Mouse (Mus musculus): ENCODE data around the gene Uox.

Uox gene

DNA sequence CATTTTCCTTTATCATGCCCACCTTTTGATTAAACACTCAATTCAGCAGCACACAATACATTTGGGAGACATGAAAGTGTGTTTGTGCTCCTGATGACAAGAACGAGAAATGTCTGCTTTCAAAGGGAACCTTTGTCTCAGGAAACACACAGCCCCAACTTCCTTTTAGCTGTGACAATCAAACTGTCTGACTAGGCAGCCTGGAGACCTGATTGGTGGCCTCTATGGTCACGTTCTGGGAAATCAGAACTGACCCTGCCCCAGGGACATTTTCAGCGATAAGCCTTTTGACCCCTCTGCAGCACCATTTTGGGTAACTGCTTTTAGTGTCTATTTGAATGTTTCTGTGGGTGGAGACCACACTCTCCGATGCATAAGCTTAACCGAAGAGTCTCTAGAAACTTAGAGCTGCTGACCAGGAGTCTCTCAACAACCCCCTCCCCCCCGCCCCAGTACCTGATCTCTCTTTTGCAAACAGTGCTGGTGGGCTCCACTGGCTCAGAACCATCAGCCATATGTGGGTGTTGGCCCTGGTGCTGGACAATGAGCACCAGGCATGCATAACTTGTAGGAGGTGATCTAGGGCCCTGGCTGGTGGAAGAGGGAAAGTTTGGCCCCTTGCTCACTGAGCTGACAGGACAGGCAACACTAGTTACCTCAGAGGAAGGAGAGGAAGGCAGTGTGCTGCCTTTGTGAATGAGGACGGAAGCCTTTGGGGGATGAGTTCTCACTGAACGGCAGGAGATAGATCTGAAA lies 58.2 kb downstream of the Uox start:
- no peak for DNase-seq

DNA sequence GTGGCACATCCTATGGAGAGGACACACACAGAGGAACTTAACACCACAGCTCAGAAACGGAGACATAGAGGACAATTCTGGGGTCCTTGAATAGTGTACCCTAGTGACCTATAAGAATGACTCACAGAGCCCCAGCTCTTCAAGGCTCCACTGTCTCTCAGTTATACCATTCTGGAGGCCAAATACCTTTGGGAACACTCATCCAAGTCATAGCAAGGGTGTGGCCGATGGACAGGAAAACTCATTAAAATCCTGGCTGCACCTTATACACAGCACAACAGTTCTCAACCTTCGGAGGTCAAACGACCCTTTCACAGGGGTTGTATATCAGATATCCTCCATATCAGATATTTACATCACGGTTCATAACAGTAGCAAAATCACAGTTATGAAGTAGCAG lies 62.3 kb downstream of the Uox start:
- DNase-seq: no peak

DNA sequence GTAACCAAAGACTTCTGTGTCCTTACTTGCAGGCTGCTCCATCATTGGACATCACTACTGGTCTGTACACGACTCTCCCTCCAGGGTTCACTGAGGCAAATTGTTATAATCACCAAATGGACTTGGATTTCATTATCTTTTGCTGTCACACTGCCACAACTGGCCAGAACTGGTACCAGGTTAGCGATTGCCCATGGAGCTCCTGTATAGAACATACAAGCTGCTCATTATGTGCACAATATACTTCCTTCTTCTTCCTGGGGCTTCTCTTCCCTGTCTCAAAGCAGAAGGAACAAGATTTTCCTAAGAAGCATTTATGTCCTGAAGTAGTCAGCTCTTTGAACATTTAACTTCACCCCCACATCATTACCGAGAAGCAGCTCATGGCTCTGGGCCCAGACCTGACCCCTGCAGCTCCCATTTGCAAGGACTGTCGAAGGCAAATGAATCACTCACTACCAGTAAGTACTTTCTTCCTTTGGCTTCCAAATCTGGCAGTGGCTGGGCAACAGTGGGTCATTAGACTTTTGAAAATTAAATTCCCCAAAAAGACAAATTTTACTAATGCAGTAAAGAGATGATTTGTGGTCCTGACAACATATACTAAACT lies 71.7 kb downstream of the Uox start:
- no peak for DNase-seq

DNA sequence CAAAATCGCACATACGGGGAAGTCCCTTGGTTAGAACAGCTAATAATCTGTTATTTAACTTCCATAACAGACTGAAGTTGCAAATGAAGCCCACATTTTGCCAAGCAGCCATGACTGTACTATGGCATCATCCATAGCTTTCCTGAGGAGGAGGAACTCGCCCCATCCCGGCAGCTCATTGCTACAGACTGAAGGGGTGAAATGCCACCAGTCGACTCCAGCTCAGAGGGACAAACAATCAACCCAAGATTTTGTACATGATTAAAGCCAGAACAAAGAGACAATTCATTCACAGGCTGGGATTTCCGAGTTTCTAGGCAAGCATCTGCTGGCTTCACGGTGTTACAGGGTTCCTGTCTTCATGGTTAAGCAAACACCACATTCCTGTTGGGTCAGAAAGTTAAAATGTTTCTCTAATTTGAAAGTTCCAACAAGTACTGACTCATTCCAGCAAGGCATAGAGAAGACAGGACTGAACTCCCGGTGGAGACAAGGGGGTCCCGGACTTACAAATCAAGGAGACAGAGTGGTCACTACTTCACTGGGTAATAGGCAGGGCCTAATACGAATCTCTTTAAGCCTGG lies 79.2 kb downstream of the Uox start:
- no peak for DNase-seq

DNA sequence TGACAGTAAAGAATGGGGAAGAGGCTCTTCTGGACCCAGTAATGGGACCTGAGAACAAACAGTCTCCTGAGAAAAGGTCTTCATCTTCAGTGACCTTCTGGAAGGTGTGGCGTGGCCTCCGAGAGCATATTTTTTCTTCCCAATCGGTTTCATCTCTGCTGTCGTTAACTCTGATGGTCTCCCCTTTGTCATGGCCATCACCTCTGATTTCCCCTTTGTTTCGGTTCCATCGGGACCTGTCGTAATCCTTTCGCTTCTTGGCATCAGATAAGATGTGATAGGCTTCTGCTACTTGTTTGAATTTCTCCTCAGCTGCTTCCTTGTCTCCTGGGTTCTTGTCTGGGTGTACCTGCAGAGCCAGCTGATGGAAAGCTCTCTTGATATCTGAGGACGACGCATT lies 80.5 kb downstream of the Uox start:
- DNase-seq: no peak

DNA sequence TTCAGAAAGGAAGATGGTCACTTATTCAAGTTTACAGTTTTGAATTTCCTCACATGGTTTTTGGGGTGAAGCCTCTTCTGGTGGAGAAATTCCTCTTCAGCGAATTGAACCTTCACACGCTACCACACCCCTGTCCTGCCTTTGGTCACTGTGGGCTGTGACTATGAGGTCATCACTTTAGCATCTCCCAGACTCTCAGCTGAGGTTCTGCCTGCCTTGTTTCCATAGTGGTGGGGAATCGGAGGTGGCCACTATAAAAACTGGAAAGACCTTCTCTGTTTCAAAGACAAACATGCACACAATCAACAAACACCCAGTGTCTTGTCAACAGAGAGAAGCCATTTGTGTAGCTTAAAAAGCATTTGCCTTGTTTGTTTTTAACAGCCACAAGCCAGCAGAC lies 81.0 kb downstream of the Uox start, which contains the start of gene 4930503B20Rik:
TSS of gene 4930503B20Rik (minus strand) at position 101 of the 400 bp plus-strand sequence.
- DNase-seq: no peak

DNA sequence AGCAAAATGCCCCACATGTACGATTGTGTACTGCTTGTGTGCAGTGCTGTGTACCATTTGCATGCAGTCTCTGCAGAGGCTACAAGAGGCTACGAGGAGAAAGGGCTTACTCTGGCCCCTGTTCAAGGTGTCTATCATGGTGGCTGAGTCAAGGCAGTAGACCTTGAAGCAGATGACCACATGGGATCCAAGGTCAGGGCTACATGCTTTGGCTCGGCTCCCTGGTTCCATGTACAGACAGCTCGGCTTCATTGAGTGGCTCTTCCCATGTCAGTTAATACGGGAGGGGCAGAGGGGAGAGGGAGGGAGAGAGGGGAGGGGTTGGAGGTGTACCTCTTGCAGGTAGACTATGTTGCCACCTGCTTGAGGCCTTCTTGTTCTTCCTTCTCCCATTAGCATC lies 82.2 kb downstream of the Uox start:
- no peak for DNase-seq

DNA sequence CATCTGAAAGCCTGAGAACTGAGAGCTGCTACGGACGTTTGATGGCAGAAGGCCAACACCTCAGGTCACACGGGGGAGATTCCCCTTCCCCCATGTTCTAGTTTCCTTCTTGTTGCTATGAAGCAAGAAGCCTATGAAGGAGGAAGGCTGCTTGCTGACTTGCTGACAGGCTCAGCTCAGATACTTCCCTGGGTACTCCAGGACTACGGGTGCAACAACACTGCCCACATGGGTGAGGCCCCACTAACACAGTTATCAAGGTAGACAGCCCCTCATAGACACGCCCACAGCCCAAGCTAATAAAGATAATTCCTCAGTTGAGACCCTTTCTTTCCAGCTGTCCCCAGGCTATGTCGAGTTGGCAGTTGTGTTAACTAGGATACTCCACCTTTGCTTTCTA lies 83.5 kb downstream of the Uox start:
- no peak for DNase-seq

DNA sequence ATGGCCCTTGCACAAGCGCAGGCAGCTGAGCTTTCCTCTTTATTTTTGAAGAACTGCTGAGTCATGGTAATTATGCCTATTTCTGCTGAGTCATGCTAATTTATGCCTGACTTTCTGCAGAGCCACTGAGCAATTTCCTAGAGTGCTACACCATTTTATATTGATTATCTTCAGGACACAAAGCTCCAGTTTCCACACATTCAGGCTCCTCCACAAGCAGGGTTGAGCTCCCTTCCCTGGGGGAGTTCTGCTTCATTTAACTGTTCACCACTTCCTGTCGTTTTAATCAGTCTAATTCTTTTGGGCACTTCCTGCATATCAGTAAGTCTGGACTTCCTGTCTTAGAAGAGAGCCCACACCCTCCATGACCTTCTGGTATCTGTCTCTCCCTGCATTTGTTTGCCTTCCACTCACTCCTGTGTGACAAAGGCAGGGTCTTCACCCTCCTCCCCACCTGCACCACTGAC lies 84.9 kb downstream of the Uox start:
- no peak for DNase-seq

DNA sequence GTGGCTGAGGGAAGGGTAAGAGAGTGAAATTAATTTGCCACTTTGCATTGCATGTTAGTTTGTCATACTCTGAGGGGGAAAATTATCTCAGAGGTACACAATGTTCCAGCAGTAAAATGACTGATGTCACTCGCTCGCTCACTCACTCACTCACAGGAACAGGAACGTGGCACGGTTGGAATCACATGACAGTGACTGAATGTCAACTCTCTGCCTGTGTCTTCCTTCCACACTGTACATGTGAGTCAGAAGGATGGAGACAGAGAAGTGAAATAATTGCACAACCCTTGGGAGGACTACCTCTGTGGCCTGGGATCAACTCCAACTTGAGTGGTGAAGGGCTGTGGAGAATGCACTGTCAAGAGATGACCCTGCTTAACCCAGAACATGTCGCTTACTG lies 87.2 kb downstream of the Uox start:
- no peak for DNase-seq

DNA sequence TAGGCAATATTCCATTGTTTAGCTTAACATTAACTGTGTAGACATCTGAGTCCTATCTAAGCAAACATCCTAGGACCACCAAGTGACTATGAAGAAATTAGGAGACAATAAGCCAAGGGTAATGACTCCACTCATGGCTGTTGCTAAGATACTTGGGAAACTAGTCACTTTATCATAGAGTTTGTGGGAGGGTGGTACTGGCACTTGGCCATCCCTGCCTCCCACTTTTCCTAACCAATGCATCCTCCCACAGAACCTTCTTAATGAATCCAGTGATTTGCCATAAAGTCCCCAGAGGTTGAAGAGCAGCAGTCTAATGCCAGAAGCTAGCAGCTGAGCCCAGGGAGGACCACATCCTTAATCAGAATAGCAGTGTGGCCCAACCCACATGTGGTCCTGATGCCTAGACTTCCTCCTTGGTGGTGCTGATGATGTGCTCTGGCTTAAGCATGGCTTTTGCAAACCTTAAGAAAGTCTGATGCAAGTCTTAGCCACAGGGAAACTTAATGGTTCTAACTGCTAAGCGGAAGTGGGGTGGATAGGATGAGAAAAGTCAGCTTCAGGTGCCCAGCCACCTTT lies 87.9 kb downstream of the Uox start:
- DNase-seq: no peak

DNA sequence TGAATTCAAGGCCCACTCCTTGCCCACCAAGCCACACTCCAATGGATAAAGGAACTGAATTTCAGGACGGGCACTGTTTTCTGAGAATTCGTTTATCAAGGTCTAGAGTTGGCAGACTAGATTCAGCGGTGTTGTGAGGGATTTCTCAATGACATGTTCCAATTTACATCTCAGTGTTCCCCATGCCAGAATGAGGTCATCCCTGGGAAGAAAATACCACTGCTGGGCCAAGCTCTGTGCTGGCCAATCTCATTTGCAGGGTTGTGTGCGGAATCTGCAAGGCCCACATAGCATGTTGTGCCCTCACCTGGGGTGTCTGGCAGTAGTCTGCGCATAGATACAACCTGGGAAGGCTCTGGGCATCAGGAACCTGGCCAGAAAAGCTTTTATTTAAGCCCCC lies 89.1 kb downstream of the Uox start:
- DNase-seq: no peak

DNA sequence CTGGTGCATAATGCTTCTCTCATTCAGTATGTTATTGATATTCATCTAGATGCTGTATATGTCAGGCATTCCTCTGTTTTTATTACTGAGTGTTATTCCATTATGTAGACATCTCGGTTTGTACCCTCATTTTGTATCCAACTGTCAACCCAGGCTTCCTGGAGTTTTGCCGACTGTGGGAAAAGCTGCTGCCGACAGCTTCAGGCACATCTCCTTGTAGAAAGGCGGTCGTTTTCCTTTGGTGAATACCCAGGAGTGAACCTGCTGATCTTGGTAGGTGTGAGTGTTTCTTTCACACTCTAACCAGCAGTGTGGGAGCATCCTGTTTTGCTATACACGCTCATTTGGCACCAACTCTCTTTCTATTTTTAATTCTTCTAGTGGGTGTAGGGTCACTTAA lies 90.8 kb downstream of the Uox start:
- DNase-seq: no peak

DNA sequence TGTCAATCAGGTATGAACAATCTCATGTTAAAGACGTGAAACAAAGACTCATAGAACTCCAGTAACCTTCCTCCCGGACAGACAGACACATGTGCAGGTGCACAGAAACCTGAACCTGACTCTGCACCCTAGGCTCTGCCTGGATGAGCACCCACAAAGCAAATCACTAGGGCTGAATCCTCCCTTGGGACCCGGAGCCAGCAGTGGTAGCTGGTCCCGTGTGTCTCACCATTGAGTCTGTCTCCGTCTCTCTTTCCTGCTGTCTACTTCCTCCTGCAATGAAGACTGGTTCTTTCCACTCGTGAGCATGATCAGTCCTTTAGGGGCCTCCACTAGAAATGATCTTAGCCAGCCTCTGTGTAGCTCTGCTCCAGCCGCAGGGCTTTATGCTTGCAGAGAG lies 91.7 kb downstream of the Uox start:
- DNase-seq: no peak

DNA sequence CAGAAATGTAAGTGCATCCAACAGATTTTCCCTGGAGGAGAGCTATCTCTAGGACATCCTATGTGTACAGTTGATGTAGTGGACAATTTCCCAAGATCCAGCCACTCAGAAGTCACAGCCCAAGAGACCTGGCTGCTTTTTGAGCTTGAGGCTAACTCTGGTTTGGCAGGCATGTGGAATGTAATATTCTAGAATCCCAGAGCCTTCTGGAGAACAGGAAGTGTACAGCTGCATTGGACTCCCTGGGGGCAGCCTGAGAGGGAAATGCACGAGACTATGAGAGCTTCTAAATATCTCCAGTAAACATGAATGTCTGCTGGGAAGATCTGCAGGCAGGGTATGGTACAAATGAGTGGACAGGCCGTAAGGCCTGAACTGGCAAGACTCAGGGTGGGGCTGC lies 100.9 kb downstream of the Uox start:
- no peak for DNase-seq

DNA sequence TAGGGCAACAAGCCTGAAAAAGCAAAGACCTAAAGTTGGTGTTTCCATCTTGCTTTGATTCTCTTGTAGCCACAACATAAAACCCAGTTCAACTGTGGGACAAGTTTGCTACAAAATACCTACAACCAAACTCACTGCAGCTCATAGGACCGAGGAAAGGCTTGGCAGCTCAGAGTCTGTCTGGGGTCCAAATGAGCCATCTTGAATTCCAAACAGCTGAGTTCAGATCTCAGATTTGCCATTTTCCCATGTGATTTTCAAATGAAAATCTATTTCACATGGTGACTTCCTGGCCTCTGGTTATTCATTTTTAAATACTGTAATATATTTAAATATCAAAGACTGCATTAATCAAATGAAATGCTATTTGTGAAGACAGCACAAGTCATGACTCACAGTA lies 104.9 kb downstream of the Uox start:
- no peak for DNase-seq

DNA sequence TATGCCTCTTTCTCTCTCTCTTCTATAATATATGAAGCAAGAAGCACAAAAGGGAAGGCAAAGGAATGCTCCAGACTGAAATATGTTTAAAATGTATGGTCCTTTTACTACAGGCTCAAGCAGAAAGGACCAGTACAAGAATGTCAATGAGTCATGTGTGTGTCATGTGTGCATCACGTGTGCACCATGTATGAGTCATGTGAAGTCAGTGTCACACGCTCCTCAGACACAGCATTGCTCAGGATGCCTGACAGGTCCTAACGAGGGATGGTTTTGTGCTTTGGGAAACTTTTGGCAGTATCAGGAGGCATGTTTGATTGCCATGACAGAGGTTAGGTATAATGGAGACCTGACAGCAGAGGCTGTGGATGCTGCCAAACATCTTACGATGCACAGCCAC lies 106.0 kb downstream of the Uox start:
- no peak for DNase-seq

DNA sequence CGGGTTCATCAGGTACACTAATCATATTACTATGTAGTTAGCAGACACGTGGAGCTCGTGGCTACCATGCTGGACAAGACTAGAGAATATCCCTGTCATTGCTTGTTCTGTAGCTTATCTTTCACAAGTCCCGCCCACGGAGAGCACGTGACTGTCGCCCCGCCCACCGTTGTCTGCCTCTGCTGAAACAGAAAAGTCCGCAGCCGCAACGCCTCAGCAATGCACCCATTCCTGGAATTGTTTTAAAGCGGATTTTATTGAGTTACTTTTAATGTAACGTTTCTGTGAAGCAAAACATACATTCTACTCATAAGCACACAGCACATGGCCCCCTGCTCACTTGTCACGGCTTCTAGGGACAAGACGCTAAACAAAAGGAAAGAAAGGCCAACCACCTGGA lies 109.4 kb downstream of the Uox start:
- no peak for DNase-seq

DNA sequence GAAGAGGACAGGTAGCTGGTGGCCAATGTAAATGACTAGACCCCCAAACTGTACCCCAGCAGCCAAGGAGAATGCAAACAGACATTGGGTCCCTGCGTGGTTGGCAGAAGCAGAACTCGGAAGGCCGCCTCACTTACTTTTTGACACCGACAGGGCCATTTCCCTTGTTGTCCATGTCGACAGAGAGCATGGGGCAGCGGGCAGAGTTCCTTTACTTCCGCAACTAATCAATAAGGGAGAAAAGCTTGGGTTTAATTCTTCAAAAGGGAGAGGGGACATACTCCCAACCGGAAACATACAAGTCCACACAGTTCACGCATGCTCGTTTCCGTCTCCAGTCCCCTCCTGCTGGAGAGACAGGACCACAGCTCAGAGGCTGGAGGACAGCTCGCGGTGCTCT lies 110.4 kb downstream of the Uox start:
- no peak for DNase-seq

DNA sequence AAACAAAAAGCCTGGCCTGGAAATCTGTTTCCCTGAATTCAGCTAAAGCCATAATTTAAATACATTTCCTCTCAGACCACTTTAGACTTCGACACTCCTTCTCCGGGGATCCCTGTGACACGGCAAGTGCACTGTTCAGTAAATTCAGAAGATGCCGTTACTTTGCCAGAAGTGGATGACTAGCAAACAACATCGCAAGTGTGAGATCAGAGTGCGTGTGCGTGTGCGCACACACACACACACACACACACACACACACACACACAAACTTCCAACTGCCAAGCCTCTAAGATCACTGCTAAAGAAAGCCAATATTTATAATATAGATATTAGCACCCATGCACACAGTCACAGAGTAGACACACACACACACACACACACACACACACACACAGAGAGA lies 111.5 kb downstream of the Uox start:
- DNase-seq: no peak
